Mouse (Mus musculus) frontal cortex, postnatal 14 days (tissue): ENCODE measurements around the gene Il1r1.

Experiments used
- DNase-seq, 2 experiments: peaks; one replicate each; pipeline ENCODE4 v3.0.0; 2022; ENCODE audit warnings: low spot score in 2 of 2

The Il1r1 gene

DNA sequence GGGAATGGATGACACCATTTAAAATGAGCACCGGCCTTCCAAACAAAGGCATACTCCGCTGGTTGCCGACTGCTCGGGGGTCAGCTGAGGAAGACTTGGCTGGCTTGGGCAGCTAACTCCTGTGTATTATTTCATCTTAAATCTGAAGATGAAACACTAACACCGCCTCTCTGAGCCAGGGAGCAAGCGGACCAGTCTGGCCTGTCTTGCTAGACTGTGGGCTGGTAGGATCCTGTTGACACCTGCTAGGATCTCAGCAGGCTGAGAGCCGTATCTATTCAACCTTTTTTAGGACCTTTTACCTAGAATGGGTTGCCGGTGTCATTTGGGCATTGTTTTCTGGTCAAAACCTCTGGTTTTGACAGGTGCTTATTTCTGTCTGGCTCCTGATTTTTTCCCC is 92.8 kb downstream of the Il1r1 start:
- DNase-seq: no peak

DNA sequence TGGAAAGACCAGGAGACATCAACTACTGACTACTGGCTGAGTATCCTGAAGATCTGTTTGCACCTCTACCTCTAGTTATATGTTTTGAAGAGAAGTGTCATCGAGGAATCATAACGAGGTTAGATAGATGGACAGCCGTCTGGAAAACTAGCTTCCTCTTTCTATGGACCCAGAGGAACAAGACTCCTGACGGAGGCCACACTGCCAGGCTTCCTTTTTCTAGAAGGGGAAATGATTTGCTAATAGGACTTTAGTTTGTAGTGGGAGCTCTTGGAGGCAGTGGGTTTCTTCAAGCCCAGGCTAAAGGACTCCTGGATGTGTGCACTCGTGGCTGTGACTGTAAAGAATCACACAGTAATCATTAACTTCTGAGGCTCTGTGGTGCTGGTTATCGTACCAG is 96.9 kb downstream of the Il1r1 start:
- DNase-seq: no peak

DNA sequence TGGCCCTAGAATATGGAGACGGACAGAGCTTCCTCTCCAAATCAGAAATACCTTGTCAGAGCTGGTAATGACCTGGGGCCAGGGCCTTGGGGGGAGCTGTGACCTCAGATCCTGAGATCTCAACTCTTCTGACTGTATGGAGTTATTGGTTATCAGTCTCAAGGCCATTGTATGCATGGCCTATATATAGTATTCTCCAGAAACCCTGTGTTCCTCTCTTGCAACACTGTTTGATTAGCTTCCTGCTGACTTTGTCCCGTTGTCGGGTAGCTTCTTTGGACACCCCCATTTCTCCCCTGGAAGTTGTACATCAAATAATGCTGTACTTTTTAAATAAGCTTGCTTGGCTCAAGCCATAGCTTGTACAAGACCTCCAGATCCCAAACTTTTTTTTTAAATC is 97.7 kb downstream of the Il1r1 start:
- DNase-seq: no peak

DNA sequence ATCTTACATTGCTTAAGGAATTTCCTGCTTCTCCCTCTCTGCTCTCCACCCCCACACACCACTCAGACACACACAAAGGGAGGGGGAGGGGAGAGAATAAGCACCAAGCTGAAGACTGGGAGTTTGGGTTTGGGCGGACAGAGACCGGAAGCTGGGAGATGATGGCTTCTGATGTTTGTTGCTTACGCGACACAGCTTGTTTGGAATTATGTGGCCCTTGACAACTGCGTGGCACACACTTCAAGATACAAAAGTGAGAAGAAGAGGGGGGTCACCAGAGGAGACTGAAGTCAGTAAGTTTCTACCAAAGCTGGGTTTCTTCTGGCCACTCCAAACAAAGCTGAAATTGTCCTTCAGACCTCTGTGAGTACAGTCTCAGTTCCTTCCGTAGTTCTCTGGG is 99.6 kb downstream of the Il1r1 start, which contains the start of gene Il1rl2:
Gene Il1rl2, plus strand, starts transcription at position 154 of the 400 bp plus-strand sequence.
- no peak for DNase-seq

DNA sequence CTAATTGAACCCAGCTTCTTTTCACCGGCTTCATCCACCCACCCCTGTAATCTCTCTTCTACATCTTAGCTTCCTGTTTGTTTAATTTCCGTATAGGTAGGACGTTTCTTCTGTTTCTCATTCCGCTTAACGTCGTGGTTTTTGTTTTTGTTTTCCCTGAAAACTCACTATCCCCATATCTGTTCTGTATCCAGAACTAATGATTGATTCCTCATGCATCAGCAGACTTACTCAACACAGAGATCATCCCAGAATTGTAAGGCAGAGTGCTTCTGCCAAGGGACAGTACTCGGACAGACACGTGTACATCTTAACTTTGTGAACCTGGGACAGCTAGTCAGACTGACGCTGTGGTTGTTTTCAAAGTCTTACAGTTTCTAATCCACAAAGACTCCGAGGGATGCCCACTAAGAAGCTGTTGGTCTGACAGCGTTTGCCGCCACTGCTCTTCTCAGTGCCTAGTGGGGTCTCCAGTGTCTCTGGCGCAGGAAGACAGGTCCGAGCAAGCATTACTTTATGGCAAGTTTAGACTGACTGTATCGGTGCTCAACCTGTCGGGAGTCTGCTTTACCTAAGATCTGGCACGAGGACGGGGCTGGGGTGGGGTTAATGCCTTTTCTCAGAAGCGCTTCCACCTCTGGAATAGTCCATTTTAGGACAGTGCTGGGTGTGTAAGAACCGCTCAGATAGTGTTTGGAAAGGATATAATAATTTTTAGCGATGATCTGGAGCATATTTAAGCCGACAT is 100.2 kb downstream of the Il1r1 start:
- no peak for DNase-seq

DNA sequence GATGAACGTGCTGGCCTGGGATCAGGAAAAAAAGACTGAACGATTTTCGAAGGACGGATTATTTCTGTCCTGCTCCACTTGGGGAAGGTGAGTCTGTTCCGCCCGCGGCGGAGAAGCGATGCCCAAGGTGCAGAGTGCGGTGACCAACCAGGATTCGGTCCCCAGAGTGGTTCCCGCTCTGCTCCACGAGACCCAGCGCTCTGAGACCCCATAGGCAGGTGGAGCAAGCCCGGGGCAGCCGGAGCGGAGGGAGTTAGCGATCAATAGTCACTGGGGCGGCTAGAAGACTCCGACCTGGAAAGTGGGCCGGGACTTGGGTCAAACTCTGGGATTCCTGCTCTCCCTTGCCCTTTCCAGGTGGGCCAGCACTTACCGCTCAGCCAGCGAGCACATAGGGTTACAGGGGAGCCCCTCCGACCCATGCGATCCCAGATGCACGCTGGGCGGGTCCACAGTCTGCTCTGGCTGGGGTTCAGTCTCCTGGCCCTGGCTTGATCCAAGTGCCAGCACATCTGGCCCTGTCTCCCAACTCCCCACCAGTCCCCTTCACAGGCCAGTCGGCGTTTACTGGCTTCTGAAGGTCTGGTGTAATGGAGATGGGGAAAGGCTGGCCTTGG is 100.9 kb downstream of the Il1r1 start:
- DNase-seq: no peak

DNA sequence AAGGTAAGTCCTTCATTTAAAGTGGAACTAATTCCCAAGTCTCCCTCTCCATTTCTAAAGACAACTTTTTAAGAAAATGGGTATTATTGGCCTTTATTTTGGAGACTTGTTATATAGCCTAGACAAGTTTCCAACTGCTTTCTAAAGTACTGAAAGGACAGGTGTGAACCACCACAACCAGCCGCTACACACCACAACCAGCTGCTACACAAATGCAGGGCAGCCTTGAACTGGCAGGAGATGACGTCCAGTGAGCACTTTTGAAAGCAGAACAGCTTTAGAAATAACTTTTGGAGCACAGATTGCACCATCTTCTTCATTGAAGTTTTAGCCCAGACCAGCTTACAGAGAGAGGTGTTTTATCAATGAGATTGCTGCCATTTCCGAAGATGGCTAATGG is 102.7 kb downstream of the Il1r1 start:
- no peak for DNase-seq

DNA sequence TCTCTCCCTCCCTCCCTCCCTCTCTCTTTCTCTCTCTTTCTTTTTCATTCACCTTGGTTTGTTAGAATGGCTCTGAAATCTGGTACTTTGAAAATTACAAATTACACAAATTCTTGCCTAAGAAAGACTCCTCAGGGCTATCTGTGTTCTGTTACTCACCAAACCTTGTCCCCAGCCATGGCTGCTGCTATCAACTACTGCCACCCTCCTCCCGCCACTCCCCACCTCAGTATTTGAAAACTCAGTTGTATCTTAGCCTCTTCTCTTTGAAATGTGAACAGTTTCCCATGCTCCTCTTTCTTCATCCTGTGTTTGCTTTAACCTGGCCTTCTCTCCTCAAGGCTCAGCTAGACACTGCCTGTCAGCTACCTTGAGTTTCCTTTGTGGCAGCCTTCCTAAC is 104.6 kb downstream of the Il1r1 start:
- no peak for DNase-seq

DNA sequence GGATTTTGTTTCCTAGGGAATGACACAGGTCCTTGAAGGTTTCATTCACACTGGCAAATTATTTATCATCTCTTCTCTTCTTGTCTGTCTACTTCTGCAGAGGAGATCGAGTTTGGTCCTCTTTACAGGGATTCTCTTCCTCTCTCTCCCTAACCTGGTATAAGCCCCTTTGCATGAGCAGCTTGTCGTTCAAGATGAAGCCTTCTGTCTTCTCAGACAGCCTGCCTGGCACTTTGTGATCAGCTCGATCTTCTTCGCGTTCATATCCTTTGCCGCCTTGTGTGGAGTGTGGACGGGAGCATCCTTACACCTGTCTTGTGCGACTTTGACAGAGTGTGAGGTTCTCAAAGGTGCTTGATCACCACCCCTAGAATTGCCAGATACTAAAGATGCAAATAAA is 105.3 kb downstream of the Il1r1 start:
- no peak for DNase-seq

DNA sequence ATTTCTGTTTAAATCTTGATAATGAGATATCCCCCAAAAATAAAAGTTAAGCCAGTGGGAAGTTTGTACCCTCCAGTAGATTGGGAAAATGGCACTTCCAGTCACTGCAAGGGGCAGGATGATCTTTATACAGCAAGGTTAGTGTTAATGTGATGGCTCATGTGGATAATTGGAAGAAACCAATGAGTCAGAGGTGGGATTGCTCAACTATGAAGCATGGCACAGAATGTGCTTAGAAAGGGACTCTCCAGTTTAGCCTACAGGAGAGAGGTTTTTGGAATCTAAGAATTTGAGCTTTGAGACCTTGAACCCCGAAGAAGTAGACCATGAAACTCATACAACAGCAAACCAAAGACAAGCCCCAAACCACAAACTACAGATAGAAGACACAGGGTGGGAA is 114.5 kb downstream of the Il1r1 start:
- no peak for DNase-seq

DNA sequence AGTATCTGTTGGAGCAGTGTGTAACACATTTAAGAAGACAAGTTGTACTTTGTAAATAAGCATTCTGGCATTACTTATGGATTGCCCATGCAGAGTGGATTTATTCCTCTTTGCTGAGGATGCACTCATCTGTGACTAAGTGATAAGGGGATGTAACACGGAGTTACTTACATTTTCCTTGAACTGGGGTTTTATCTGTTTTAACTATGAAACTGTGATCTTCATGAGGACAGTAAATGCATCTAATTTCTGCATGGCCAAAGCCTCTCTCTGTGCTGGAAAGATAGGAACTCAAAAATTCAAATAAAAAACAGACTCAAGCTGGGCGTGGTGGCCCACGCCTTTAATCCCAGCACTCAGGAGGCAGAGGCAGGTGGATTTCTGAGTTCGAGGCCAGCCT is 115.2 kb downstream of the Il1r1 start:
- DNase-seq: no peak

DNA sequence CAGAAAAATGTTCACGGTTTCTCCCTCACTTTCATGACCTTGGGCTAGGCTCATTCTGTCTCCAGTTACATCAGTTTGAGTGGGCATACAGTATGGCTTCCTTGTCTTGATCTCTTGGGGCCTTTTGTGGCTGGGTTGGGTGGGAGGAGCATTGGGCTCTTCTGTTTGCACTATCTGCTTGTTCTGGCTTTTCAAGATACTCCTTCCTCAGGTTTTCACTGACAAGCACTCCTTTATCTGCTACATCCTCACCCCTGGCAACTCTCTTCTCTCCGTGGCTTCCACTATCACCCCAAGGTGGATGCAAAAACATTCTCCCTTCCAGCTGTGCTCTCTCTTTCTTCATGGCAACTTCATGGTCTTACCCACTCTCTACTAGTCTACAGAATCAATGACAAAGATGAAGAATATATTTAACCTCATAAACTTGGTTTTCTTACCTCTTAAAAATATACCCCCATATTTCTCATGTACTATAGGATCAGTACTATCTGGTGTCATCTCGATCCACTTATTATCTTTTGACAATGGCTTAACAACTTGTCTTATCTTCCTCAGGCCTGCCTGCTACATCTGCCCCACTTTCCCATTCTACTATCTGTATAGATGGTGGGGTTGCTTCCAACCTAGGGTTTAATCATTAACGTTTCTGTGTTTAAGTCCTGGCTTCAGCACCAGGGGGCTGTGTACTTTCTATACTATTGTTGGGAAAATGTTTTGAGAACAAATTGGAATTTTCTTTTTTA is 127.5 kb downstream of the Il1r1 start:
- DNase-seq: no peak

DNA sequence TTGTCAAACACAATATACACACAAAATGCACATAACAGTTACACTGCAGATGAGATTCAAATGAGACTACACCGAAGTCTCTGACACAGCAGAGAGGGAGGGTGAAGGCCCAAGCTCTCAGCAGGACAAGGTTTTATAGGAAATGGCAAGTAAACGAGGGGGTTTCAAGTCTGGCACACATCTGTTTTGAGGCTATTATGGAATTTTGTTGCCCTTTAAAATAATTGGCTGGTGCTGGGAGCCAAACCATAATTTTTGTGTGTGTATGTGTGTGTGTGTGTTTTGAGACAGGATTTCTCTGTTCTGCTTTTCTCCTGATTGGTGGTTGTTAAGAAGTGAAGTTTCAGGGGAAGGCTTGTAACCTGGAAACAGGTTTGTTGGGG is 128.0 kb downstream of the Il1r1 start:
- no peak for DNase-seq

DNA sequence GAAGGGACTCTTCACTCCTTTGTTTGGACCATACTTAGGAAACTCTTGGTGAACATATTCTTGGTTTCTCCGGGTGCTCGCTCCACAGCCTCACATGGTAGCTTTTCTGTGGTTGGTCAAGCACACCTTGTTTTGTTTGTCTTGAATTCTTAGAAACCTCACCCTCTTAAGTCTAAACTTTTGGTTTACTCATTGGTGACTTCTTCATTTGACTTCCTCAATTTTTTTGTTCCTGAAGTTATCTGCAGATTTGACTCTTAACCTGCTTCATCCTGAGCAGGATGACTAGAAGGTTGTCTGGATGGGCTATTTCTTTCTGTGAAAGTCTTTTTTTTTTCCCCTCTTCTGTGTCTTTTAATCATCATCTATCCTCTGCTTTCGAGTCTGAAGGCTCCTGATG is 129.8 kb downstream of the Il1r1 start:
- no peak for DNase-seq

DNA sequence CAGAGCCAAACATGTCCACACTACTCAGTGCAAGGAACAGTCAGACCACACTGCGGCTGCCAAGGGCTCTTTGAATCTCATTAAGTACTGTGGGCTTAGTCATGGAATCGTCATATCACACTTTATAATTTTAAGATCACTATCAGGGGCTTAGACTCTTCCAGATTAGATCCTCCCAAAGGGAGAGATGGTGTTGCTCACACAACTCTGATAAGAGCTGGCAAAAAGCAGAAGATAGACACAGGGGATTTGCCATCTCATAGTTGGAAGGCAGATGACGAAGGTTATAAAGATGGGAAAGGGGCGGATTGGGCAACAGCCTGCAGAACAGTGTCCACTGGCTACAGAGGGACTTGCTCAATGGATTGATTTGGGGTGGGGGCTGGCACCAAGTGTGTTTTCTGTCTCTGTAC is 130.6 kb downstream of the Il1r1 start:
- DNase-seq: no peak

DNA sequence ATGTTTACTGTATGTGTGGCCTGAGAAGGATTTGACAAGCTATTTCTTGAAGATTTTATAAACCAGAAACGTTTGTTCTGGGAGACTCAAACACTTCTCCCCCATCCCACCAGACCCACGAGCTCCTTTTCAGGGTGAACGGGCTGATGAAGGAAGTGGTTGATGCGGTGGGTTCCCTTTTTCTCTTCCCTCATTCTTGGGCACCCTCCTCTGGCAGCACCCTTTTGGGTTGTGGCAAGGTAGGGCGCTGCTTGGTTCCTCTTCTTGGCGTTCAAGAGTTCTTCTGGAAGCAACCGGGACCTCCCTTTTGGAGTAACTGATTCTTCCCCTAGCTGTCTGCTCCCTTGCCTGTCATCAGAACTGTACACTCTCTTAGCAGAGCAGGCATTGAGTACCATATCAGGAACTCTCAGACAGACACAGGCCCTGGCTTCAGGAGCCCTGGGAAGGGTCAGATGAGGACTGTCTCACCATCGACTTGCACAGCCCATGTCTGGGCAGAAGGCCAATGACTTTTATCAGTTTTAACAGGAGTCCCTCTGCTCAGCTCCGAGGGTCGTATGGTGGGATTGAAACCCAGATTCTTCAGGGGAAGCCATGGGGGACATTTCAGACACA is 131.1 kb downstream of the Il1r1 start:
- DNase-seq: no peak

DNA sequence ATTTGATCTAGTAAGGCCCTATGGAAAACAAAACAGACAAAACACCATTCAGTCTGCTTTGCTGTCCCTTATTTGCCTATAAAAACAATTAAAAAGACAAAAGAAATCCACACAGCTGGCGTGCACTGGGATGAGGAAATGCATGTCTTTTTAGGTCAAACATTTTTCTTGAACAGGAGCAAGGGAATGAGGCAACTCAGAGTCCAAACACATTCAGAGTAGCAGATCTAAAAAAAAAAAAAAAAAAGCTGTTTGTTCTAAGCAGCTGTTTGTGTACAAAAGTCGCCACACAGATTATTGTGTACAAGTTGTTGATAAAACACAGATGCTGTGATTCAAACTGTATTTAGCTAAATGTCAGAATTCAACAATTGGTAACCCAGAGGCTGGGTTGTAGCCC is 133.0 kb downstream of the Il1r1 start:
- DNase-seq: no peak

DNA sequence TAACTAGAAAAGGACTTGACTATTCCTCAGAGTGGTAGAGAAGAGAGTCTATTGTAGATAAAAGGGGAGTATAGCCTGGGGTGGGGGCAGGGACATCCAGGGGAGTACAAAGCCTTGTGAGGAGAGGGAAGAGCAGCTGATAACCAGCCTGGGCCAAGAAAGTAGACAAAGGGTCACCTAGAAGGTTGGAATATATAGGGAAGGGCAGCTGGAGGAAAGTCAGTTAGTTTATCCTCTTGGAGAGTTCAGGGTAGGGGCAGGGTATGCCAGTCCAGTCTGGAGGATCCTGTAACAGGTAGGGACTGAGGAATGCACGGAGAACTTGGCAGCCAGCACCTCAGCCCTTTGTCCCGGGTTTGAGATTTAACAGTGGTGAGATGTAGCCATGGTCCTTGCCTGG is 133.5 kb downstream of the Il1r1 start:
- DNase-seq: no peak

DNA sequence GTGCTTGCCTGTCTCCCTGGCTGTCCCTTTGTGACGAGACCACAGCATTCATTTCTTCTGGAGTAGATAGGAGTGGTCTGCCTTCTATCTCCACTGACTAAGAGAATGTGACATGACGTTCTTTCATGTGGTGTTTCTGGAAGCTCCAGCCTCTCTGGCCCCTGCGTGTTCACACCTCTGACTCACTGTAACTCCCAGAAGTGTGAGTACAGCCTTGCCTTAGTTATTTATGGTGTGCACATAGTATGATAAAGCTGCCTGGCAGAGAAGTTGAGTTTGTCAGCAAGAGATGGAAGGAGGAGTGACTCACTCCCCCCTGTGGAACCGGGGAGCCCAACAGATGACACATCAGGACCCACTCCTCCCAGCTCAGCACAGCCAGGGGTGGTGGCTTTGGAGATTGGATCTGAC is 133.9 kb downstream of the Il1r1 start:
- peak in 1 of 2 experiments; percentile 22 for DNase-seq

DNA sequence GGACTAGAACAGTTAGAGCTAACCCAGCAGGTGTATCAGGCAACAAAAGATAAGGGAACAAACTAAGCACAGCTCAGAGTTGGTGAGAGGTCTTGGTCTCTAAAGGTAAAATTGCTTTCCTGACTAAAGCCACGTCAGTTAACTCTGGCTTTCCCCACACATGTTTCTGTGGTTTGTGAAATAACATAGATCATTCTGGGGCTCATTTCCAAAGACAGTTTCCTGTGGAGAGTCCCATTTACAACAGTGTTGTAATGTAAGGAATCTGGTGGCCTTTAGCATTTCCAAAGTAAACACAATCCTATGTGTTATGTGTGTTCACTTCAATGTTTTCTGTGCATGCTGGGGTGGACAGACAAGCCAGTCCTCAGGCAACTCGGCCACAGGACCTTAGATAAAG is 134.9 kb downstream of the Il1r1 start:
- no peak for DNase-seq

DNA sequence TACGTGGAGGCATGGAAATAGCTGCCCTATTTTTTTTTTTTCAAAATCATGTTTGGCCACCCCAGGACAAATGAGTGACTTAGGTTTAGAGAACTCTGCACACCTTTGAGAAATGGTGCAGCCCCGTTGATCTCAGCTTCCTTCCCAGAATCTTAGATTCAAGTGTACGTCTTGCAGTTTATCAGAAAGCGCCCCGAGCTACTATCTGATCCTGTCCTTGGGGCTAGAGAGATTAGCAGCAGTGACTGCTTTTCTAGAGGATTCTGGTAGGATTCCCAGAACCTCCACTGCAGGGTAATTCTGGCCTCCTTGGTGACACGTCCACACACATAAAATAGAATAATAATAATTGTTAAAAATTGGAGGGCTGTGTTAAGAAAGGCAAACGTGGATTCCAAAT is 136.1 kb downstream of the Il1r1 start:
- DNase-seq: no peak

DNA sequence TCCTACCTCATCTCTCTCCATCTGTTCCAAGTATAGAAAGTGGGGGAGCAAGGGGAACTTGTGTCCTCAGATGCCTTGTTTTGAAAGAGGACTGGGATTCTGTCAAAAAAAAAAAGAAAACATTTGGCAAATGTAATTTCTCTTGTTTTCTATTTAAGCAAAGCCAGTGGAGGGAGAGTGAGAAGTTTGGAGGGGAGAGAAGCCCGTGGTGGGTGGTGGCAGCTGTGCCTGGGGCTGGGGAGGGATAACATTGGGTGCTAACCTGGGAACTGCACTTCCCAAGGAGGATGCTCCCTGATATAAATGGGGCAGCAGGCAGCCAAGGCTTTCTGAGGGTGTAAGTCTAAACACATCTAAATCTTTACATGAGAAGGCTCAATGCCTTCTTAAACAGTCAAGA is 136.7 kb downstream of the Il1r1 start:
- DNase-seq: no peak

DNA sequence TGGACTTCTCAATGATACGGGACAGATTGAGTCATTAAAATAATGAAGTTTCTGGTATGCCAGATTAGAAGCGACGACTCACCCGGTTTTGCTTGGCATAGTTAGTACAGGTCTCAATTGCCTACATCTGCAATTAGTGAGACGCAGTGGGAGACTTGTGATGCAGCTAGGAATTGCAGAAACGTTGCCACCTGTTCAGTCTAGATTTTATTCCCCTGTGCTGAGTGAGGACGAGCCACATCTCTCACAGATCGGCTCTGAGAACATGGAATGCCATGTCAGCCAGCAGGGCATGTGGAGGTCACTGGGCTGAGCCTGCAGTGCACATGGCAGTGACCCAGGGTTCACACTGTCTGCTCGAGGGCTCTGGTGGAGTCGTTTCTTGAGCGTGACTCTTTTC is 137.9 kb downstream of the Il1r1 start:
- no peak for DNase-seq
